Mouse (Mus musculus) adipocyte (in vitro differentiated cells): ENCODE measurements around the gene Hoxd4.
A peak's percentile ranks its signal among the peaks of the same experiment; 100 is the strongest.

Experiments
- DNase-seq: peaks from one replicate; pipeline ENCODE4 v3.0.0-alpha.2; 2016; ENCODE audit warnings: low spot score

The Hoxd4 gene

GRCm38 (mm10) chr2:74706393-74706960, 5.3 kb upstream of the Hoxd4 start:
- peak; percentile 36 for DNase-seq

GRCm38 (mm10) chr2:74707599-74707998, 4.1 kb upstream of the Hoxd4 start:
- DNase-seq = peak; percentile 43

- DNase-seq = peak; percentile 89
Observed at GRCm38 (mm10) chr2:74708676-74709075, 3.1 kb upstream of the Hoxd4 start.

- DNase-seq = peak; percentile 53
Observed at GRCm38 (mm10) chr2:74709465-74710419, 2.0 kb upstream of the Hoxd4 start.

GRCm38 (mm10) chr2:74710929-74711543, 693 bp upstream of the Hoxd4 start:
- peak; percentile 83 for DNase-seq

GRCm38 (mm10) chr2:74713239-74714150, 1.8 kb downstream of the Hoxd4 start:
- DNase-seq = peak; percentile 51

GRCm38 (mm10) chr2:74714156-74714789, 2.5 kb downstream of the Hoxd4 start:
- DNase-seq = peak; percentile 93

GRCm38 (mm10) chr2:74714881-74715280, 3.2 kb downstream of the Hoxd4 start:
- peak; percentile 60 for DNase-seq

GRCm38 (mm10) chr2:74715504-74716241, 3.9 kb downstream of the Hoxd4 start:
- peak; percentile 98 for DNase-seq

GRCm38 (mm10) chr2:74720384-74720783, 8.7 kb downstream of the Hoxd4 start:
- no peak for DNase-seq

GRCm38 (mm10) chr2:74720955-74721491, 9.3 kb downstream of the Hoxd4 start:
- DNase-seq = no peak

GRCm38 (mm10) chr2:74721882-74722281, 10.2 kb downstream of the Hoxd4 start:
- DNase-seq = no peak

- no peak for DNase-seq
Observed at GRCm38 (mm10) chr2:74722949-74723348, 11.2 kb downstream of the Hoxd4 start.

GRCm38 (mm10) chr2:74724244-74725015, 12.7 kb downstream of the Hoxd4 start:
- no peak for DNase-seq

GRCm38 (mm10) chr2:74725171-74725570, 13.4 kb downstream of the Hoxd4 start:
- DNase-seq = no peak

- DNase-seq = peak; percentile 82
Observed at GRCm38 (mm10) chr2:74726551-74726950, 14.8 kb downstream of the Hoxd4 start, which contains the start of gene Gm28230. Gene Gm28230 (plus strand): TSS chr2:74726728.

GRCm38 (mm10) chr2:74726973-74727639, 15.4 kb downstream of the Hoxd4 start:
- DNase-seq = no peak

- no peak for DNase-seq
Observed at GRCm38 (mm10) chr2:74727640-74728302, 16.0 kb downstream of the Hoxd4 start.
